Mouse (Mus musculus): ENCODE results near the gene Coro1a.
A peak's percentile ranks its signal among the peaks of the same experiment; 100 is the strongest.
"Not testable (repeated sequence)": the region's sequence is repeated elsewhere in the genome, so short reads cannot be mapped to it uniquely, and the experiment has no call there.

The Coro1a gene

GRCm38 (mm10) chr7:126707442-126708174 is at the start of gene Coro1a:
Coro1a (minus strand) TSS chr7:126707787.
- no peak for ATAC-seq (ENCODE audit: low TSS enrichment)

- ATAC-seq (ENCODE audit: low TSS enrichment), result peak; percentile 75
These were observed 47.3 kb upstream of the Coro1a start for GRCm38 (mm10) chr7:126754866-126755265.

GRCm38 (mm10) chr7:126749582-126750343 is 42.2 kb upstream of the Coro1a start:
- no peak for ATAC-seq (ENCODE audit: low TSS enrichment)

- ATAC-seq (ENCODE audit: low TSS enrichment), result no peak
These were observed 41.2 kb upstream of the Coro1a start for GRCm38 (mm10) chr7:126748824-126749223.

GRCm38 (mm10) chr7:126746798-126747197 is 39.2 kb upstream of the Coro1a start:
- no peak; the same call in 1 of the 2 replicates for ATAC-seq (ENCODE audit: low TSS enrichment)

GRCm38 (mm10) chr7:126746066-126746465 is 38.5 kb upstream of the Coro1a start:
- ATAC-seq (ENCODE audit: low TSS enrichment), result peak; percentile 44; the same call in 1 of the 2 replicates

GRCm38 (mm10) chr7:126741964-126742482 is 34.4 kb upstream of the Coro1a start:
- ATAC-seq (ENCODE audit: low TSS enrichment), result no peak

- ATAC-seq (ENCODE audit: low TSS enrichment), result no peak
These were observed 33.9 kb upstream of the Coro1a start for GRCm38 (mm10) chr7:126741452-126741851.

GRCm38 (mm10) chr7:126740977-126741376 is 33.4 kb upstream of the Coro1a start:
- no peak for ATAC-seq (ENCODE audit: low TSS enrichment)

GRCm38 (mm10) chr7:126740132-126740735 is 32.6 kb upstream of the Coro1a start:
- no peak for ATAC-seq (ENCODE audit: low TSS enrichment)

GRCm38 (mm10) chr7:126739551-126739950 is 32.0 kb upstream of the Coro1a start:
- ATAC-seq (ENCODE audit: low TSS enrichment), result peak; percentile 93

GRCm38 (mm10) chr7:126736122-126736521 is 28.5 kb upstream of the Coro1a start:
- ATAC-seq (ENCODE audit: low TSS enrichment), result no peak

- not testable (repeated sequence) for ATAC-seq (ENCODE audit: low TSS enrichment)
These were observed 22.7 kb upstream of the Coro1a start for GRCm38 (mm10) chr7:126730256-126730789.

GRCm38 (mm10) chr7:126725667-126726066 is 18.1 kb upstream of the Coro1a start:
- ATAC-seq (ENCODE audit: low TSS enrichment), result no peak

- no peak for ATAC-seq (ENCODE audit: low TSS enrichment)
These were observed 17.5 kb upstream of the Coro1a start for GRCm38 (mm10) chr7:126725077-126725476.

GRCm38 (mm10) chr7:126721635-126722034 is 14.0 kb upstream of the Coro1a start:
- no peak for ATAC-seq (ENCODE audit: low TSS enrichment)

- ATAC-seq (ENCODE audit: low TSS enrichment), result peak; percentile 57
These were observed 11.3 kb upstream of the Coro1a start for GRCm38 (mm10) chr7:126718787-126719337.

- no peak for ATAC-seq (ENCODE audit: low TSS enrichment)
These were observed 10.0 kb upstream of the Coro1a start for GRCm38 (mm10) chr7:126717566-126717965.

- ATAC-seq (ENCODE audit: low TSS enrichment), result peak; percentile 62; the same call in 1 of the 2 replicates
These were observed 8.1 kb upstream of the Coro1a start for GRCm38 (mm10) chr7:126715679-126716078.

GRCm38 (mm10) chr7:126711910-126712309 is 4.3 kb upstream of the Coro1a start:
- no peak for ATAC-seq (ENCODE audit: low TSS enrichment)

GRCm38 (mm10) chr7:126710266-126710665 is 2.7 kb upstream of the Coro1a start:
- no peak for ATAC-seq (ENCODE audit: low TSS enrichment)
